Mouse (Mus musculus) kidney, embryonic 15.5 days (tissue): ENCODE results near the gene Nrp2. TPM values are rescaled to one million over a fixed set of nuclear protein-coding genes. Genes with fewer than 3 reads are reported as not detected.

Source experiments
- ATAC-seq: fragments of 200-750 bp; cut with Nextera tagmentation; replicated peaks from 2 replicates; pipeline ENCODE4 v1.8.0; 2017; ENCODE audit warnings: moderate TSS enrichment; ENCODE audit not compliant: low FRiP score
- H3K27ac ChIP-seq: fragments of 300-500 bp; sonication (generic); 2 replicates; pipeline ENCODE4 v1.5.1; 2015; ENCODE audit warnings: mild to moderate bottlenecking, inconsistent platforms
- H3K27me3 ChIP-seq: fragments of 300-500 bp; sonication (generic); 2 replicates; pipeline ENCODE4 v1.6.1; 2015; ENCODE audit warnings: inconsistent platforms
- H3K36me3 ChIP-seq: fragments of 300-500 bp; sonication (generic); 2 replicates; pipeline ENCODE4 v1.6.1; 2015; ENCODE audit warnings: inconsistent platforms
- H3K4me1 ChIP-seq: fragments of 300-500 bp; sonication (generic); 2 replicates; pipeline ENCODE4 v1.6.1; 2015; ENCODE audit warnings: inconsistent platforms
- H3K4me2 ChIP-seq: fragments of 300-500 bp; sonication (generic); 2 replicates; pipeline ENCODE4 v1.6.1; 2015; ENCODE audit warnings: moderate library complexity, mild to moderate bottlenecking, inconsistent platforms
- H3K4me3 ChIP-seq: fragments of 300-500 bp; sonication (generic); replicated peaks from 2 replicates; pipeline ENCODE4 v1.5.1; 2015; ENCODE audit warnings: mild to moderate bottlenecking, inconsistent platforms
- H3K9ac ChIP-seq: fragments of 300-500 bp; sonication (generic); 2 replicates; pipeline ENCODE4 v1.6.1; 2015; ENCODE audit warnings: mild to moderate bottlenecking, inconsistent platforms
- H3K9me3 ChIP-seq: fragments of 300-500 bp; sonication (generic); replicated peaks from 2 replicates; pipeline ENCODE4 v1.6.1; 2016; ENCODE audit warnings: inconsistent platforms
- WGBS: fragments of 180-500 bp; shearing (Covaris S2); methylation state at CpG from one replicate; pipeline ENCODE4 v1.1.7; 2015; ENCODE audit warnings: mixed read lengths; 5-methylcytosine and 5-hydroxymethylcytosine counted together
- polyA plus RNA-seq: library from polyadenylated mRNA; unstranded; fragments of >200 nt; fragmentation: Nextera tagmentation; extraction: Ambion mirVana; gene quantifications from 2 replicates; pipeline ENCODE4 v1.2.1, GENCODE M21; 2015

The Nrp2 gene
- polyA plus RNA-seq = 11.7 and 12.2 TPM in 2 replicates

DNA sequence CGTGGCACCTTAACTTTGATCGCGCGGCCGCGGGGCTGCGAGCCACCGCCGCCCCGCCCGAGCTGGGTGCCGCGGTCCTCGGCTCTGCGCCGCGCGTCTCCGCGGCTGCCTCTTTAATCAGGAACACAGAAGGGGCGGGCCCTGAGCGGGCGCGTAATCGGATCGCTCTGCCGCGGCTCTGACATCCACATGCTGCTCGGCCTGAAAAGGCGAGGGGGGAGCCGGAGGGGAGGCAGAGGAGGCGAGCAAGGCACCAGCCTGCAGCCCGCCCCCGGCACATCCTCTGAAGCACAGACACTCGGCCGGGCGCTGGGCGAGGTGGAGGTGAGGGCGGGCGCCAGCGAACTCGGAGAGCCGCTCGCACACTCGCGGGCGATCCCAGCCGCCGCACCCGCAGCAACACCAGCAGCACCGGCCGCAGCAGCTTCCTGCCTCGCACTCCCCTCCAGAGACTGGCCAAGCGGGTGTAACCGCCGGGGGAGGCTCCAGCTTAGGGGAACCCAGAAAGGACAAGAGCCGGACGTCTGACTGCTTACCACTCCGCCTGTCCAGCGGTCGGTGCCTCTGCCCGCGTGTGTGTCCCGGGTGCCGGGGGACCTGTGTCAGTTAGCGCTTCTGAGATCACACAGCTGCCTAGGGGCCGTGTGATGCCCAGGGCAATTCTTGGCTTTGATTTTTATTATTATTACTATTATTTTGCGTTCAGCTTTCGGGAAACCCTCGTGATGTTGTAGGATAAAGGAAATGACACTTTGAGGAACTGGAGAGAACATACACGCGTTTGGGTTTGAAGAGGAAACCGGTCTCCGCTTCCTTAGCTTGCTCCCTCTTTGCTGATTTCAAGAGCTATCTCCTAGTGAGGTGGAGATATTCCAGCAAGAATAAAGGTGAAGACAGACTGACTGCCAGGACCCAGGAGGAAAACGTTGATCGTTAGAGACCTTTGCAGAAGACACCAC, at the start of gene Nrp2:
TSS of gene Nrp2 (plus strand) at position 128 of the 959 bp plus-strand sequence.
- Histone ChIP-seq H3K9ac (peak within 1 kb of the TSS; percentile 61), H3K27ac (peak within 1 kb of the TSS; percentile 76), H3K36me3 (no peaks in the 10 kb centered on the region), H3K9me3 (no peaks in the 10 kb centered on the region), H3K4me2 (peak within 1 kb of the TSS; percentile 97), H3K4me3 (peak within 1 kb of the TSS; percentile 61), H3K4me1 (peaks cover 61% of the 10 kb centered on the region), H3K27me3 (peaks cover 77% of the 10 kb centered on the region)
- WGBS = under 1% methylated on average over 76 of the region's 76 CpGs
- ATAC-seq = peak; percentile 79

DNA sequence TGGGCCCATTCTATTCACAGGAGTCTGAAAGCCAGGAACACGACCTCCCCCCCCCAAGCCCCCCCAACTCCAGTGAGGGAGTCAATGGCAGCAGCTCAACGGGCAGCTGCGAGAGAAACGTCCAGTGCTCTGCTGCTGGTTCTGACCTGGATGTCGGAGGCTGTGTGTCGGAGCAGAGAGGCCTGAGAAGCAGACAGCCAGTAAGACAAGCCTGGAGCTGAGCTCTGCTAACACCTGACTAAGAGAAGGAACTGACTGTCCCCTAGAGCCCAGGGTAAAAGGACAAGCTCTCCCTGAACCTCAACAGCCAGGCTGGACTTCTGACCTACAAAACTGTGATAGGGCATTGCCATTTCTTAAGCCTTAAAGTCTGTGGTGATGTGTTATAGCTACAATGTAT, 48.6 kb upstream of the Nrp2 start:
- Histone ChIP-seq H3K9ac (no peak overlapping the region), H3K36me3 (no peaks in the 10 kb centered on the region), H3K4me3 (no peak overlapping the region), H3K4me2 (no peak overlapping the region), H3K4me1 (no peaks in the 10 kb centered on the region), H3K27me3 (0 out of 2 replicates have a peak, but pooled peaks cover 4% of the 10 kb centered on the region), H3K9me3 (no peaks in the 10 kb centered on the region), H3K27ac (no peak overlapping the region)
- no peak for ATAC-seq
- WGBS = 70% methylated on average over 6 of the region's 6 CpGs

DNA sequence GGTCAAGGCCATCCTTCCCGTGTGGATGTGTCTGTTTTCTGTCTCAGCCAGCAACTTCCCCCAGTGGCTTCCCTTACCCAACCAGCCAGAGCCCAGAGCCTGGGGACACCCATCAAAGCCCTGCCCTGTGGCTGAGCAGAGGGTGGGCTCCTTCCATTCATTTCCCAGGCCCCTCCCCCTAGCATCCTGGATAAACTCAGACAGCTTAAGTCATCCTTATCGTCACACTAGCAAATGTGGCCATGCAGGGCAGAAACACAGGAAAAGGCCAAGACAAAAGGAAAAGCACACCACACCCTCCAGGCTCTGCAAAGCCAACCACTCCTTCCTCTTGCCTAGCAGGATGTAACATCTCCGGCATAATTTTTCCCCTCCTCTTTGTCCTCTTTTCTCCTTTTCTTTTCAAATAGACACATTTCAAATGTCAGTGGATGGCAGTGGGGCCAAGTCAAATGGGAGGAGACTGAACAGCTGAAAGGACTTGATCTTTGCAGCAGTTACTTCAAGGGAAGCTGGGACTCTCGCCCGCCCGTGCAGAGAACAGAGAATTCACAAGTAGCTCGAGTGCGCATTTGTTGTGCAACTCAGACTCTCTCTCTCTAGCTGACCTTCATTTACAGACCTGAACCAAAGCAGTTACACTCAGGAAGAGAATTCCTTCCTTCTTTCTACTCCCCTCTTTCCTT, 38.0 kb upstream of the Nrp2 start:
- Histone ChIP-seq H3K27me3 (no peaks in the 10 kb centered on the region), H3K4me2 (no peak overlapping the region), H3K9ac (no peak overlapping the region), H3K36me3 (no peaks in the 10 kb centered on the region), H3K4me1 (peaks cover 7% of the 10 kb centered on the region; the same call in 1 of the 2 replicates), H3K4me3 (no peak overlapping the region), H3K9me3 (peaks cover 5% of the 10 kb centered on the region), H3K27ac (peak overlapping the region; percentile 49; the same call in 1 of the 2 replicates)
- WGBS = 45% methylated on average over 8 of the region's 8 CpGs
- ATAC-seq = peak; percentile 76

DNA sequence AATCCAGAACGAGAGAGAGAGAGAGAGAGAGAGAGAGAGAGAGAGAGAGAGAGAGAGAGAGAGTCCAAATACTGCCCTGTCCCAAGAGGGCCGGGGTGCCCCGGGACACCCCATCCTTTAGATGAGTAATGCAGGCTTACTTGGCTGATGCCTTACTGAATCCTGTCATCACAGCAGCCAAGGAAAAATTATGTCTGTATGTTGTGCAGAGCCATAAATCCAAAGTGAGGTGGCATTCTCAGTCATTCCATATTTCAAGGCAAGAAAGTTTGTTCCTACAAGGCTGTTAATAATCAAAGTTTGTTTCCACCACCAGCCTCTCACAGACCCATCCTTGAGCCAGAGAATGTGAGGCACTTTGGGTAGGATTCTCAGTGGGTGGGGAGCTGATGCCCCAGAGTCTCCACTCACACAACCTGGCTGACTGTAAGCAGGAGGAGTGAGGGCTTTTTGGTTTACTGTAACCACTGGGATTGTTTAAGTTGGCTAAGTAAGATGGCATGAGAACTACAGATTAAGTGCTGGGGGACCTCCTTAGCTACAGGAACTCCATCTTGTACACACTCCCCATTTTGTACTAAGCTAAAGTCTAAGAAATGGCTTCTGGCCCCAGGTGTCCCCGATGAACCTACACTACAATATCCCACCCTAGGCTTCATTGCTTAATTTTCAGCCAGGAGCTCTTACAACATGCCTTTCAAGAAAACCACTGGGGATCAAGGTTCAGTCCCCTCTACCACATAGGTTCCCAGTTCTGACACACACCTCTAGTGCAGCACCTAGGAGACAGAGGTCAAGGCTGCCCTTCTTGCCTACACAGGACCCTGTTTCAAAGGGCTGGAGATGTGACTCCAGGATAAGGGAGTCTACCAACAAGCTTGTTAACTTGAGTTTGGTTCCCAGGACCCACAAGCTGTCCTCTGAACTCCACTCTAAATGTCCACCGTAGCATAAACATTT, 37.0 kb upstream of the Nrp2 start:
- no peak overlapping the region for H3K4me3 ChIP-seq
- H3K9me3 ChIP-seq = peaks cover 5% of the 10 kb centered on the region
- no peak overlapping the region for H3K9ac ChIP-seq
- no peak overlapping the region for H3K4me2 ChIP-seq
- H3K36me3 ChIP-seq = no peaks in the 10 kb centered on the region
- ATAC-seq = no peak
- WGBS = 77% methylated on average over 5 of the region's 5 CpGs
- peak overlapping the region; percentile 11; the same call in 1 of the 2 replicates for H3K27ac ChIP-seq
- H3K4me1 ChIP-seq = peaks cover 7% of the 10 kb centered on the region; the same call in 1 of the 2 replicates
- no peaks in the 10 kb centered on the region for H3K27me3 ChIP-seq

DNA sequence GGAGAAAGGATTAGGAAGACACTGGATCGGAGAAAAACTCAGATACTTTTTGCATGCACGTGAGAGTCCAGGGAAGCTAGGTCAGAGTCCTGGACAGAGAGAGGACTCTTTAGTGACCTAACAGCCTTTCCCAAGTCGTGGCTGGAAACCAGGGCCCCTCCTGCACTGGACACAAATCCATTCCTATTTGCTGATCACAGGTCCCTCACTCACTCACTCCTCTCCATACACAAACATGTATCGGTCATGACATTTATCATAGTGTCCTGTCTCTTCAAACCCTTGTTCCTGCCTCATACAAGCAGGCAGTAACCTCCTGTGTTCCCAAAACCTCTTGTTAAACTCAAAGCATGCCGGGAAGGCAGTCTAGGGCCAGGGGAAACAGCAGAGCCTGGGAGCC, 36.3 kb upstream of the Nrp2 start:
- Histone ChIP-seq H3K9ac (no peak overlapping the region), H3K4me2 (no peak overlapping the region), H3K4me1 (peaks cover 7% of the 10 kb centered on the region; the same call in 1 of the 2 replicates), H3K27ac (no peak overlapping the region), H3K36me3 (no peaks in the 10 kb centered on the region), H3K27me3 (no peaks in the 10 kb centered on the region), H3K9me3 (peaks cover 5% of the 10 kb centered on the region), H3K4me3 (no peak overlapping the region)
- ATAC-seq = no peak
- WGBS = 75% methylated on average over 5 of the region's 5 CpGs

DNA sequence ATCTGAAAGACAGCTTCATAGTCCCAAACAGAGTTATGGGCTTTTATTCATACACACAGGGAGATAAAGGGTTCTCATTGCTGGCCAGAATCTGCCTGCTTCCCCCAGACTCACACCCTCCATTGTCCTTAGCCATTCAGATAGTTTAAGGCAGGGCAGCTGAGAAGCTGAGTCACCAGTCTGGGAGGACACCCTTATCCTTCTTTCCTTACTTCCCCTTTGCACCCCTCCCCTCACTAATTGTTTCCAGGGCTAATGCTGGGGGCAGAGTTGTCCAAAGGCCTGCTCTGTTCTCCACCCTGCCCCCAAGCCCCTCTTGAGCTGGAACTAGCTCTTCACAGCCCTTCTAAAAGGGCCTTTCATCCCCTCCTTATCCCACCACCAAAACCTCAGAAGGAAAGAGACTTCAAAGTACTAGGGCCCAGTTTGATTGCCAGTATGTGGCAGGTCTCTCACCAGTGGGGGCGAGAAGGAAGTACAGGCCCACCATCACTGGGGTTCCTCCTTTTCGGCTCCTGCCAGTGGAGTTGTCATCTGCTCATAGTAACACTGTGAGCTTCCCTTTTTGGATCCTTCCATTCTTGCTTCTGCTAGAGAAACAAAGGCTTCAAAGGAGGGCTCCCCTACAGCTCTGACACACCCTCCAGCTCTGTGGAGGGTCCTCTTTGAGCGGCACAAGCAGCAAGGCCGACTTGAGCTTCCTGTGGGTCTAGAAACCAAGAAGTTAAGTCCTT, 24.3 kb upstream of the Nrp2 start:
- whole genome bisulfite sequencing = 66% methylated on average over 4 of the region's 4 CpGs
- no peak overlapping the region for H3K4me2 ChIP-seq
- no peak overlapping the region for H3K9ac ChIP-seq
- H3K36me3 ChIP-seq = no peaks in the 10 kb centered on the region
- no peak overlapping the region for H3K27ac ChIP-seq
- H3K4me3 ChIP-seq = no peak overlapping the region
- peaks cover 11% of the 10 kb centered on the region for H3K4me1 ChIP-seq
- ATAC-seq = no peak
- 0 out of 2 replicates have a peak, but pooled peaks cover 4% of the 10 kb centered on the region for H3K9me3 ChIP-seq
- peaks cover 7% of the 10 kb centered on the region for H3K27me3 ChIP-seq

DNA sequence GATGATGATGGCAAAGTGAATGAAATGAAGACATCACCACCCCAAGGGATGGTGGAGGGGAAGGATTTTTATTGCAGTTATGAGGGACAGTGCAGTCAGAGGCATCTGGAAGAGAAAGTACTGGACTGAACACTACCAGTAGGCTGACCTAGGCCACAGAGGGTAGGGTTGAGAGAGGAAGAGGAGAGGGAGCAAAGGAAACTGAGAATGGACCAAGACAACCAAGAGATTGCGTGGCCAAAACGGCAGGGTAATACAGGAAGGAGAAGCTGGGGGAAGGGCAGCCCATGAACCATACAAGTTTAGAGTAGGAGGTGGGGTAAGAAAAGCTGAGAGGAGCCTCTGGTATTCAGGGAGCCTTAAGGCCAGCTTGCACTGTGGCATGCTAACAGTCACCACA, 23.6 kb upstream of the Nrp2 start:
- no peak overlapping the region for H3K27ac ChIP-seq
- no peak overlapping the region for H3K4me2 ChIP-seq
- H3K4me1 ChIP-seq = peaks cover 11% of the 10 kb centered on the region
- H3K27me3 ChIP-seq = peaks cover 8% of the 10 kb centered on the region
- H3K36me3 ChIP-seq = no peaks in the 10 kb centered on the region
- no peak overlapping the region for H3K4me3 ChIP-seq
- H3K9ac ChIP-seq = no peak overlapping the region
- no peak for ATAC-seq
- H3K9me3 ChIP-seq = 0 out of 2 replicates have a peak, but pooled peaks cover 4% of the 10 kb centered on the region
- WGBS = 88% methylated on average over 2 of the region's 2 CpGs

DNA sequence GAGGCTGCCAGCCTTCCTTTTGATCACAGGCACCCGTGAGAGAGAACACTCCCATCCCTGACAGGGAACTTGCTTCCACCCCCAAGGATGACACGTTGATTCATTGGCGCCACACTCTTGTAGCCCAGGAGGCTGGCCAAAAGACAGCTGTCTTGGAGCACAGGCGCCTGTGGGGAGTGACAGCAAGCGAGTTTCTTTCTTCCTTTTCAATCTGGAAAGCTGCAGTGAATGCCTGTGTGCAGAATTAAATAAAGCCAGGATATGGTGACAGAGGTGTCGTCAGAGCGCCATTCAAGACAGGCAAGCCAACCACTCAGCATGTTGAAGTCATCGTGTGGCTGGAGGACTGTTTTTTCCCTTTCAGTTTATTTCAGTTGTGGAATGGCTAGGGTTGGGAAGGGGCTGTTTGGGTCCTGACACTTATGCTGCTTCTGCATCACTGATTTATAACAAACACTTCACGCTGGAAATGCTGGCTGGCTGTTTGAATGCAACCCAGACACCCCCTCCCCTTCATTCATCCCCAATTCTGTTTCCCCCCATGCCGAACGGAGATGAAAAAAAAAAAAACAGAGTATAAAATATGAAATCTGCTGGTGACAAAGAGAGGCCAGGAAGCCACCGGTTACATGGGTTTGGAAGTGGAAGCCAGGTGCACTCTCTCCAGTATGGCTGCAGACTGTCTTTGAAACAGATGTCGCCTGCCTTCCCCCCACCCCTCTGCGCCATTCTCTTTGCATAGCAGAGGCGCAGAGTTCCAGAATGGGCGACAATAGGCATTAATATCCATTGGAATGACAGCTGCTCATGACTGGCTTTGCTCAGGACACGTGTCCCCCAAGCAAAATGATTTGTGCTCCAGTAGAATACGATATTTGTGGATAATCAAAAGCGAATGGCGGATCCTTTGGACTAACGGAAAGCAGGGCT, 20.4 kb upstream of the Nrp2 start:
- 52% methylated on average over 21 of the region's 21 CpGs for WGBS
- Histone ChIP-seq H3K36me3 (no peaks in the 10 kb centered on the region), H3K4me1 (peaks cover 11% of the 10 kb centered on the region), H3K27ac (no peak overlapping the region), H3K4me2 (peak overlapping the region; percentile 19; the same call in 1 of the 2 replicates), H3K9ac (no peak overlapping the region), H3K9me3 (no peaks in the 10 kb centered on the region), H3K4me3 (no peak overlapping the region), H3K27me3 (peaks cover 15% of the 10 kb centered on the region)
- no peak for ATAC-seq

DNA sequence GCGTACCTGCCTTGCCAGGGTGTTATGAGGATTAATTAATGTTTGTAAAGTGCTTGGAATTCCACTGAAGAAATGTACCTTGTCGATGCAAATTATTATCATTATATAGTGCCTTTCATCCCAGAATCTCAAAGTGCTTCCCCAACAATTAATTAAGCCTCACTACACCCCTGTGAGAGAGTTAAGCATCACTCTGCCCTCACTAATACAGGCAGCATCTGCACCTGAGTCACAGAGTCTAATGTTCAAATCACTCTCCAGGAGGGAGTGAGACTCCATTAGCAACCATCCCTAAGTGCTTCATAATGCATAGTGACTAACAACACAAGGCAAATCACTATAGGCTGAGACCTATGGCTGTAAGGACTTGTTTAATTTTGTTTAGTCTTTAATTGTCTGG, 19.6 kb upstream of the Nrp2 start:
- no peak for ATAC-seq
- H3K27ac ChIP-seq = no peak overlapping the region
- no peak overlapping the region for H3K9ac ChIP-seq
- 82% methylated on average over 2 of the region's 2 CpGs for WGBS
- no peak overlapping the region for H3K4me3 ChIP-seq
- H3K27me3 ChIP-seq = peaks cover 17% of the 10 kb centered on the region
- no peak overlapping the region for H3K4me2 ChIP-seq
- peaks cover 11% of the 10 kb centered on the region for H3K4me1 ChIP-seq
- no peaks in the 10 kb centered on the region for H3K36me3 ChIP-seq
- H3K9me3 ChIP-seq = no peaks in the 10 kb centered on the region

DNA sequence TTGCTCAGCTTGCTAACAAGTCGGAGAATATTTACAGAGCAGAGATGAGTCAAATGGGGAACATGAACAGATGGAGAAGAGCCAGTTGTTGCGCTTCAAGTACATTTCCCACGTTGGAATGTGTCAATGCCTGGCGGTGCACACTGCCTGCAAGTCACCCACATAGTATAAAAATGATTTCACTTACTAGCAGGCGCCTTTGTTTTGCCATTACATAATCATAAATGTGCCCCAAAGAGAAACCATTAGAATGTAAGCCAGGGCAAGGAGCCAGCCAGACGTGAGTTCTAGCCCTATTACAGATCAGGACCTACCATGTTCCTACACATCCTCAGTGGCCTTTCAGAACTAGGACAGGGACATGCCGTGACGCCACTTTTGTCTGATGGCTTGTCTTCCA, 15.6 kb upstream of the Nrp2 start:
- Histone ChIP-seq H3K4me2 (no peak overlapping the region), H3K27me3 (peaks cover 21% of the 10 kb centered on the region), H3K4me1 (peaks cover 6% of the 10 kb centered on the region), H3K4me3 (no peak overlapping the region), H3K27ac (no peak overlapping the region), H3K36me3 (no peaks in the 10 kb centered on the region), H3K9me3 (no peaks in the 10 kb centered on the region), H3K9ac (no peak overlapping the region)
- WGBS = 79% methylated on average over 8 of the region's 8 CpGs
- no peak for ATAC-seq
